Mouse (Mus musculus) MEL-GATA-1-ER (cell line): ENCODE measurements around the gene Gnas.

Source experiments
- DNase-seq: peaks from one replicate; pipeline ENCODE4 v3.0.0-alpha.2; 2012; ENCODE audit warnings: low read depth; ENCODE audit errors: extremely low read depth

Gene Gnas

GRCm38 (mm10) chr2:174284011-174284410, at the start of gene Gnas:
Gene Gnas (plus strand): TSS chr2:174284320.
- no peak for DNase-seq

- no peak for DNase-seq
Measured at GRCm38 (mm10) chr2:174242431-174242830, 41.7 kb upstream of the Gnas start.

GRCm38 (mm10) chr2:174251963-174252362, 32.2 kb upstream of the Gnas start:
- DNase-seq: no peak

GRCm38 (mm10) chr2:174257312-174257711, 26.8 kb upstream of the Gnas start:
- DNase-seq: no peak

GRCm38 (mm10) chr2:174260004-174260403, 24.1 kb upstream of the Gnas start:
- no peak for DNase-seq

- DNase-seq: no peak
Measured at GRCm38 (mm10) chr2:174260908-174261800, 23.0 kb upstream of the Gnas start.

- DNase-seq: no peak
Measured at GRCm38 (mm10) chr2:174261801-174262200, 22.3 kb upstream of the Gnas start.

- no peak for DNase-seq
Measured at GRCm38 (mm10) chr2:174263110-174263815, 20.9 kb upstream of the Gnas start.

- no peak for DNase-seq
Measured at GRCm38 (mm10) chr2:174264248-174264647, 19.9 kb upstream of the Gnas start.

- DNase-seq: no peak
Measured at GRCm38 (mm10) chr2:174270416-174270815, 13.7 kb upstream of the Gnas start.

- no peak for DNase-seq
Measured at GRCm38 (mm10) chr2:174271459-174271858, 12.7 kb upstream of the Gnas start.

- DNase-seq: no peak
Measured at GRCm38 (mm10) chr2:174273131-174273530, 11.0 kb upstream of the Gnas start.

GRCm38 (mm10) chr2:174273961-174274360, 10.2 kb upstream of the Gnas start:
- no peak for DNase-seq

- DNase-seq: no peak
Measured at GRCm38 (mm10) chr2:174279771-174280170, 4.3 kb upstream of the Gnas start.

GRCm38 (mm10) chr2:174283341-174283740, 779 bp upstream of the Gnas start:
- DNase-seq: no peak

- DNase-seq: no peak
Measured at GRCm38 (mm10) chr2:174284807-174285457, 812 bp downstream of the Gnas start.

- no peak for DNase-seq
Measured at GRCm38 (mm10) chr2:174285921-174286470, 1.9 kb downstream of the Gnas start.

- no peak for DNase-seq
Measured at GRCm38 (mm10) chr2:174287921-174288320, 3.8 kb downstream of the Gnas start.

- DNase-seq: no peak
Measured at GRCm38 (mm10) chr2:174288673-174289430, 4.7 kb downstream of the Gnas start.

- no peak for DNase-seq
Measured at GRCm38 (mm10) chr2:174291029-174291661, 7.0 kb downstream of the Gnas start.

- DNase-seq: no peak
Measured at GRCm38 (mm10) chr2:174291662-174292030, 7.5 kb downstream of the Gnas start.
